Mouse (Mus musculus) embryo, embryonic 10.5 days (tissue): ENCODE results near the gene B4galt4.
A peak's percentile ranks its signal among the peaks of the same experiment; 100 is the strongest.
"Not testable (repeated sequence)": the region's sequence is repeated elsewhere in the genome, so short reads cannot be mapped to it uniquely, and the experiment has no call there.

Experiments
- DNase-seq: peaks from one replicate; pipeline ENCODE4 v3.0.0-alpha.2; 2015; ENCODE audit warnings: low spot score

The B4galt4 gene

DNA sequence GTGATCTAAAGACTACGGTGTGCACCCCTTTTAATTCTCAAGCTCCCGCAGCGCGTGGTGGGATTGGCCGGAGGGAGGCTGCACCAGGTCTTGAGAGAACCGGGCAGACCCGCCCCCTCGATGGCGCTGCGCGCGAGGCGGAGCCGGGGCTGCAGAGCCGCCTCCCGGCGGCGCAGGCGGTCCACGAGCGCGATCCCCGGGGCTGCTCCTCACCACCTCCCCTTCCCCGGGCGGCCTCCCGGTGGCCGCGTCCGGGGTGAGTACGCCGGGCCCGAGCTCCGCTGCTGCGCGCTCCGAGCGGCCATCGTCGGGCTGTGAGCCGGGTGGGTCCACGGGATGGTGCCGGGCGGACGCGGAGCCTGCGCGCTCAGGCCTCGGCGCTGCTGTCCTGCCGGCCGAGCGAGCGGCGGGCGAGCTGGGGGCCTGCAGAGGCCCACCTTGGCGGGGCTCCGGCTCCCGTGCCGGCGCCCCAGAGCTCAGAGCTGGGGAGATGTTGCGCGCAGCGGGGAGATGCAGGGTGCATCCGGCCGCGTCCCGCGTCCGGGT, at the start of gene B4galt4:
Gene B4galt4, plus strand, starts transcription at position 152 of the 546 bp plus-strand sequence.
- peak; percentile 81 for DNase-seq

- no peak for DNase-seq
Observed at GRCm38 (mm10) chr16:38694906-38695540, 47.0 kb upstream of the B4galt4 start.

- no peak for DNase-seq
Observed at GRCm38 (mm10) chr16:38695557-38695956, 46.5 kb upstream of the B4galt4 start.

DNA sequence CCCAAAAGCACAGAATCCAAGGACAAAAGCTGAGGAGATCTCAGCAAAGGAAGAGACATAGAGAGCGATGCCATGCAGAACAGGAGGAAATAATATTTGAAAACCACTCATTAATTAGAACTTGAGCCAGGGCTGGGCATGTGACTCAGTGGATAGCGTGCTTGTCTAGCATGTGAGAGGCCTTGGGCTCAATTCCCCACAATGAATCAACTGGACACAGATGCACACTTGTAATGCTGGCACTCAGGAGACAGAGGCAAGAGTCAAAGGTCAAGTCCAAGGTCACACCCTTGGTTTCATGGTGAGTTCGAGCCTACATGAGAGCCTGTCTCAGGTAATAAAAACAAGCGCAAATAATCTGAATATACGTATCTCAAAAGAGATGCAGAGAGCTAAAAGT, 44.5 kb upstream of the B4galt4 start:
- DNase-seq, result no peak

DNA sequence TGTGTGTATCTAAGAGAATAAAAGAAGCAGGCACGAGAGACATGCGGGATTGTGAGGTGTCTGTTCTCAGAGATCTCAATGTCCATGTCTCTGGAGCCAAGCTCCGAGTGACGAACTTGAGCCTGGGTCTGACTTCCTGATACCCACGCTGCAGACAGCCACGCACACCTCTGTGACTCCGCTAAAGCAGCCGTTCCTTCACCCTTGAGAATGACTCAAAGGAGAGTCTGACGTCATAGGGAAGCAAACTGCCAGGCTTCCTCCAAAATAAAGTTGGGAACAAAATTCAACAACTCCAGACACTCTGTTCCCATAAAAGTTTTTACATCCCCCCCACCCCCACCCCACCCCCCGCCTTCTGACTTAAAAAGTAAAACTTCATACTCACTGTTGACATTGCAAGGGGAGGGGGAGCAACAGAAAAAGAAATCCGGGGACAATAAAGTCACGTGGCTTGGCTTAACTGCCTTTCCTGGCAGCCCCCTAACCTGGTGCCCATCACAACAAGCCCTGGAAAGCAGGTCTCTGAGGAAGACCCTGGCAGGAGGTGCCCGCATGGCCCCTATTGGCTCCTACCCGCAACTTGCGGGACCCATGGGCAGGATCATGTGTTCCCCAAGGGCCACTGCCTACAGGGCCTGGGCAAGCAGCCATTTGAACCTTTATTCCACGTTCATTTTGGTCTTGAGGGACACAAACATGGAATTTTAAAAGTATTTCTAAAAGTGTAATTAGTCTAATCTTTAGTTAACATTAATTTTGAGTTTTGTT, 41.5 kb upstream of the B4galt4 start:
- DNase-seq, result no peak

DNA sequence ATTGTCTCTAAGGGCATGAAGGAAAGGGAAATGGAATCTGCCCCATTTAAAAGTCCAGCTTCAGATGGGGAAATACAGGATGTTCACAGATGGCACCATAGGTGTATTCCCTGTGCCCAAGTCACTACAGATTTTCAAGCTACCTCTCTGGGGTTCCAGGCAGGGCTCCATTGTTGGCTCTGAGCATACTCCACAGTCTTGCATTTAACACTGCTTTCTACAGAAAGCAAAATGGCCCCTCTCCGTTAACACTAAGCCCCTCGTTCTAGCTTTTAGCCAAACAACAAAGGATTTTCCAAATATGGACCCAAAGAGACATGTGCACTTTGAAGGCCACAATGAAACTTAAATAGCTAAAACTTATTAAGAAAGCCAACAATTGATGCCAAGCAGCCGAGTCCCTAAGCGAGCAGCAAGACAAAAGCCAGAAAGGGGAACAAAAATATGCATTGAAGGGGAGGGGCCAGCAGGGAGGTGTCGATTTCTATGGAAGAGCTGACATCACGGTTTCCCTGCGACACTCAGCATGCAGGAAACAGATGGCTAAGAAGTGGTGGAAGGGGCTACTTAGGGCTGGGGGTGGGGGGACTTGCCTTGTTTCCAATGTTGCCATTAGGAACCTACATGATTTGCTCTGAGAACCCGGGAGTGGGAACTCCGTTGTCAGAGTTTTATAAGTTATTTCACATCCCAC, 40.4 kb upstream of the B4galt4 start:
- DNase-seq, result peak; percentile 63

DNA sequence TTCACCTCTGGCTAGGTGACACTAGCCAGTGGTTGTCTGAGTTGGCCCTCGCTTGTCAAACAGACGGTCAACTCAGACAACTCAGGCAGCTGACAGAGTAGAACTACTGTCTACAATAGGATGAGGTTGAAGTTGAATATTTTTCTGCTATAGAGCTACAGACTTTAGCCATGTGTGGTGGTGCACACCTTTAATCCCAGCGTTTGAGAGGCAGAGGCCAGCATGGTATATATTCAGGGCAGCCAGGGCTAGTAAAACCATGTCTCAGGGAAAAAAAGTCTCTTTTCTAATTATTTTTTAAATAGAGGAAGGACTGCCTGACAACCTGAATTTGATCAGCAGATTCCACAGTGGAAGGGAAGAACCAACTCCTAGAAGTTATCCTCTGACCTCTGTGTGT, 39.7 kb upstream of the B4galt4 start:
- no peak for DNase-seq

DNA sequence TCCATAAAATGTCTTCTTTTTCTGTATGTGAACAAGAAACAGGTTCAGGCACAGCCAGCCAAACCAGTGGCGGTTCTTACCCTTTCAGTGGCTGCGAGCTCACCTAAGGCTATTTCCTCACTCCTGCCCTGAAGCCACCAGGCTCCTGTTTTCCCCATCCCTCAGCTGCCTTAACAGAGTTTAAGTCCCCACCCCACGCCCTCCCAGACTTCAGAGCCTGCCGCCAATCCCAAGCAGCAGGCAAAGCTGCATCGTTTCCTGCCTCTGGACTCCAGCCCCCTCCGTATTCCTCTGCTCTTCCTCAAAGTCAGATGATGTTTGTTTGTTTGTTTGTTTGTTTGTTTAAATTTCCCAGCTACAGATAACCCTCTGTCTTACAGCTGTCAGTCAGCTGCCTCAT, 38.6 kb upstream of the B4galt4 start:
- DNase-seq, result no peak

DNA sequence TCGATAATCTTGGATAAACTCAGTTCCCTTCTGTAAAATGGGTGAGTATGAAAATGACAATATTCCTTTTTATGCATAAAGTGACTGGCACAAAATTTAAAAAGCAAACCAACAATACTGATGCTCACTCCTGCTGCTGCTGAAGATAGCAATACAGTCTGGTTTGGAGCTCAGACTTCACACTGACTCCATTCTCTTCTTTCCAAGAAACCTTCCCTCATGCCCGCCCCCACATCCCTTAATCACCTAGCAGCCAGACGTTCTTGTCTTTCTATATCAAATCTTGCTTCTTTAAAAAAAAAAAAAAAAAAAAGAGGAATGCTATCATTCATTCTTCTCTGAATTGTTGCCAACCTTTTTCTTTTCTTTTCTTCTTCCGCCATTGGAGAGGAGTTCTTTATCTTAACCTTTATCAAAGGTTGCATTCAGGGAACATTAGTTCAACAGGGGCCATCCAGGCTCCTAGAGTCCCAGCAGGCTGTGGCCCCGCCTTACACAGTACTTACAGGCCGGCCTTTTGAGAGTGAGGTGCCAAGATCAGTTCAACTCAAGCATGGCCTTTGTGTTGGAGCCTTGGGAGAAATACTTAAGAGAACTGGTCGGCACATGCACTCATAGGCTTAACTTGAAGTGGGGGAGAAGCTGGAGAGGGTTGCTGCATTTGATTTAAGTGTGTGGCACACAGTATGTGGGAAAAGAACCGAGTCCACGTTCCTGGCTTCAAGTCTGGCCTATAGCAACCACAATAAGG, 36.4 kb upstream of the B4galt4 start:
- no peak for DNase-seq

GRCm38 (mm10) chr16:38706782-38707181, 35.3 kb upstream of the B4galt4 start:
- DNase-seq, result no peak

DNA sequence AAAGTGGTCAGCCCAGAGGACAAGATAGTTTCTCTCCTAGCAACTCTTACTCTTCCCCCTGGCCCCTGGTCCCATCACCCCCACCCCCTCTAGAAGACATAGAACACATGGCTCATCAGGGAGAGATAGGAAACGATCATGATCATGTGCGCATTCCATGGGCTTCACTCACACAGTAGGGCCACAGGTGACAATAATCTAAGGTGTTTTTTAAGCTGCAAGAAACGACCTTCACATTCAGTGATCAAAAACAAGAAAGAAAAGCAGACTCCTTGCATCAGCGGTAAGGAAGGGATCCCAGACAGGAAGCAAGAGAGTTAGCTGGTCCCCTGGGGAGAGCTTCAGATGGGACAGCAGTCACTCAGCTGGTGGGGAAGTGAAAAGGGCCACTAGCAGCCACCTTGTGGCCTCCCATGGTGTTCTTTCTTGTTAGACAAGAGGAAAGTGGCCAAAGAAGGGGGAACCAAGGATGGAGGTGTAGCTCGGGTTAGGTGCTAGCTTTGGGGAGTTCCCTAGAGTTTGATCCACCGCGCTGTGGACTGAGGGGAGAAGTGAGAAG, 33.0 kb upstream of the B4galt4 start:
- DNase-seq, result no peak

GRCm38 (mm10) chr16:38711245-38711644, 30.8 kb upstream of the B4galt4 start:
- DNase-seq, result no peak

DNA sequence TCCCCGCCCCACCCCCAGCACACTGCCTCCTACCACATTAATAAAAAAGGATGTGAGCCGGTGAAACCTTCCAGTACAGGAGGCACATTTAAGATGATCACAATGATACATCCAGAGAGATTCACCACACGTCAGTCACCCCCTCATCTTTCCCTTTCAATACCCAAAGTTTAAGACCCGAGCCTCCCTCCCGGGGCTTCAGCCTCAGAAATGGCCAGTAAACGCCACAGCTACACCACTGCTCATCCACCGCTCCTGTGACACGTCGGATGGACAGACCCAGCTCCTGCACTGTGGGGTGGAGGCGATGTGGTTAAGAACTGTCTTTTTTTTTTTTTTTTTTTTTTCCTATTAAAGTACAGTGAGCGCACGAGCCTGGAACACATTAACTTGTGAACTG, 30.0 kb upstream of the B4galt4 start:
- DNase-seq, result peak; percentile 65

- DNase-seq, result peak; percentile 80
Observed at GRCm38 (mm10) chr16:38712581-38713403, 29.3 kb upstream of the B4galt4 start, which contains the start of gene Arhgap31. TSS of gene Arhgap31 (minus strand) at chr16:38713274.

DNA sequence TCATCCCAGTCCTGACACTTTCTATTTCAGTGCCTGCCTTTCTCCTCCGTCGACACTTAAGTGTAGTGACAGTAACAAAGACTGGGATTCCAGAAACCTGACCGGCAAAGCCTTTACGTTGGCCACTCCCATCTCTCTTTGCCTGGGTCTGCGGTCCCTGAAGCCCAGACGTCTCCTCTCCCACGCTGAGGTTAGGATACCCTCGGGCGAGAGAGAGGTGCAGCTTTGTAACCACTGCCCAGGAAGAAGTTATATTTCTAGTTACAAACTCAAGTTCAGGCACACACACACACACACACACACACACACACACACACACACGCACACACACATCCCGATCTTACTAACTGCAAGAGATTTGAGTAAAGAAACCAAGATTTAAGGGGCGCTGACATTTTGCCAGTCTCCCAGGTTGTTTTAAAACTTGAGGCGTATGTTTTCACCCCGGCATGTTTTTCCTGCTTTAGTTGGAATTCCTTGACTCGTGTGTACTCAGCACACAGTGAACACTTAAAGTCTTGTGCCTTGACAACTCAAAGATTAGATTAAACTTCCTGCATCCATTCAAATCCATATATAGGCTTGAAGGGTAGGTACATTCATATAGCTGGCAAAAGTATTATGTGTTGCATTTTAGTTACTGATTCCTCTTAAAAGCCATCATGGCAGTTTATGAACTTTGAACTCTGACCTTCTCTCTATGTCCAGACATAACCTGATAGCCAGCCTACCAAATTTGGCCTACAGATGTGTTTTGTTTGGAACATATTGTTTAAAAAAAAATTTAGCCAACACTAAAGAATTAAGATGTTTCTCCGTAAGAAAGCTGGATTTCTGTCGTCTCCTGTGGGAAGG, 28.4 kb upstream of the B4galt4 start:
- DNase-seq, result peak; percentile 36

DNA sequence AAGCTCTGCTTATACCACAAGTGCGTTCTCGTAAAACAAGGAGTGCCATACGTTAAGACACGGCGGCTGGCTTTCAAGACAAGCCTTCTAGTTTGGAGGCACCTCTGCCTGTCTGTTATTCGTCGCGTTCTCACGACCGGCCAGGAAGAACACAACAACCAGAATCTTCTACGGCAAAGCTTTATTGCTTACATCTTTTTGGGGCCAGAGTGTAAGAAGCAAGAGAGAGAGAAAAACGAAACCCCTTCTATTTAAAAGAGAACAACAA, 27.9 kb upstream of the B4galt4 start:
- DNase-seq, result not testable (repeated sequence)

- DNase-seq, result no peak
Observed at GRCm38 (mm10) chr16:38721377-38721776, 20.7 kb upstream of the B4galt4 start.

DNA sequence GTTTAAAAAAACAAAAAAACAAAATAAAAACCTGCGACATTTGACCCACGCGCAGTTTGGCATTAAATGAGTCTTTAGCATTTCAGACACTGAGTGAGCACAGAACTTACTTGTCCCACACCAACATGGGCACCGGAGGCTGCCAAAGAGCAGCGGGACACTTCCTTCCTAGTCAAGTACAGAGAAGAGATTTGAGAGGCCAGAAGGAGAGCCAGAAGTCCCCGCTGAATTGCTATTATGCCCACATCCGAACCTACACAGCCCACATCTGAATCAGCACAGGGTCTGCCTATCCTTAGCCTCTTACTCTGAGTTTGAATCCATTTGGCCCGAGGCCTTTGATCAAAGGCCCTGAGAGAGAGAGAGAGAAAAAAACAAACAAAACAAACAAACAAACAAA, 17.8 kb upstream of the B4galt4 start:
- DNase-seq, result no peak

DNA sequence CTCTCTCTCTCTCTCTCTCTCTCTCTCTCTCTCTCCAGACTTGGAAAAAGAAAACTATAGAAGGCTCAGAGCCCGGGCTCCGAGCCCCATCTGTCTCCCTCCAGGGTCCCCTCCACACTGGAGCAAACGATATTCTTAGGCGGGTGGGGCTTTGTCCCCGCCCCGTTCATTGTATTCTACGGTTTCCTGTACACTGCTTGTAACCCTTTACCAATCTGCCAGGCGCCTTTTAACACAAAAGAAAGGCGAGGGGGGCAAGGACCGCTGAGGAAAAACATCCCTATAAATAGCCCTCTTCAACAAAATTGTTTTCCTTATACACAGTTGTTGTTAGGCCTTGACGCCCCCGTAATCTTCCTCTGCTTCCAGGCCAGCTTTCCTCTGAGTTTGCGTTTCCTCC, 17.1 kb upstream of the B4galt4 start:
- no peak for DNase-seq

DNA sequence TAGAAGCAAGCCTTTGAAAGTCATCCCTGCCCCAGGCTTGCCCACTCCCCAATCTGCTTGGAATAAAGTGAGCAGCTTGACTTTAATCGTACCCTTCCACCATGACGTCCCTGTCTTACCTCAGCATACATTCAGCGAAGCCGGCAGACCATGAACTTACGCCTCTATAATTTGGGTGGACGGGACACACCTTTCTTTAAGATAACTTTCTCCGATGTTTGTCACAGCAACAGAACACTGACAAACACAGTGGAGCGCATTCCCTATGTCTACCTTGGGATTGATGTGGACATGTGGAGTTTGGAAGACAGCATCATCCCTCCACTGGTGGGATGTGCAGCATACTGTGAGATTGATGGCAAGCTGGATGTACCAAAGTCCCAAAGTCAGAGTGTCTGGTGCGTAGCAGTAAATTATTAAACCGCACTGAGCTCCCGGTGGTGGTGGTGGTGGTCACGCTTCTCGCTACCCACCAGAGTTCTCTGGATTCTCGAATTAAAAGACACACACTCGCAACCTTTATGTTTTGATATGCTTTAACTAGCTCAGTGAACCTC, 13.4 kb upstream of the B4galt4 start:
- DNase-seq, result no peak
